Mouse (Mus musculus) brain, embryonic 14.5 days (tissue): Measurements from ENCODE around the gene Zbtb37.

Experiments used
- CTCF ChIP-seq: fragments of 200-500 bp; IDR thresholded peaks from 2 replicates; pipeline ENCODE4 v1.5.1; 2012; ENCODE audit warnings: inconsistent platforms, mild to moderate bottlenecking, moderate library complexity, borderline replicate concordance; ENCODE audit not compliant: insufficient read depth, insufficient read length; ENCODE audit errors: extremely low read depth
- POLR2A ChIP-seq: fragments of 200-500 bp; IDR thresholded peaks from 2 replicates; pipeline ENCODE4 v1.6.1; 2012; ENCODE audit warnings: mild to moderate bottlenecking, inconsistent platforms, borderline replicate concordance; ENCODE audit not compliant: poor library complexity, insufficient read depth, insufficient read length, severe bottlenecking; ENCODE audit errors: extremely low read depth

GRCm38 (mm10) chr1:161008038-161008437 lies 26.6 kb downstream of the Zbtb37 start:
- TF ChIP-seq CTCF (no peak), POLR2A (no peak)
